25 mouse cellular contexts compared by ENCODE assay signal in the genomic region with DNA sequence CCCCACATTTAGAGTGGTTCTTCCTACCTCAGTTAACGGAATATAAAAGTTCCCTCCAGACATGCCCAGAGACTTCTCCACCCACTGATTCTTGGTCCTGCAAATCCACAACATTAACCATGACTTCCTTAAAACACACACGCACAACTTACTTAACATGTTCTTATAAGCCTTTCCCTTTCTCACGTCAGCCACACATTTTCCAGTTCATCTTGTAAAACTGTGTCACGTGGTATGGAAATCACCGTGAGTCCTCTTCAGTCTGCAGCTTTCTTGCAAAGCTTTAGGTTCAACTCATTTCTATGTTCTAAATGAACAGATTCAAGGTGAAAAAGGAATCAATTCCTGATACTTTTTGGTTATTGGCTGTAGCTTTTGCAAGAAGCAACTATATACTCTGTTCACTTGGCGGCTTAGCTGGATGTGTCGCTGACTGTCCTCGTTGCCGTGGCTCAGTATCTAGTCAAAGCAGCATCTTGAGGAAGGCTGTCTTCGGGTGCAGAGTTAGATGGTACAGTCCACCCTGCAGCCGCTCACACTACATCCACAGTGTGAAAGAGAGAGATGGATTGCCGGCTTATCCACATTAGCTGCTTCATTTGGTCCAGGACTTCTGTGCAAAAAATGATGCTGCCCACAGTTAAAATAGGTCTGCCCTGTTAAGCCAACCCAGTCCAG.
DNase-seq lines count a peak whose midpoint lies in the region; ATAC-seq and TF ChIP-seq lines count a peak whose summit lies in the region.
"Had no signal": no experiment of that assay in that cellular context is flagged by ENCODE, and none has a peak within 500 bp of the region (broad histone marks: within the 10 kb centered on the region; RNA-seq: fewer than 3 reads in every experiment).

No protein-coding gene starts in this region.

- 91% methylated on average over 12 of the region's 12 CpGs for WGBS in heart, adult 2 months
- WGBS in heart, embryonic 14.5 days: 87% methylated on average over 12 of the region's 12 CpGs
- 91% methylated on average over 12 of the region's 12 CpGs for WGBS in stomach, embryonic 16.5 days
- 89% methylated on average over 12 of the region's 12 CpGs for WGBS in stomach, postnatal 0 days
- WGBS in small intestine, adult 2 months: 90% methylated on average over 12 of the region's 12 CpGs

- no peaks in the 10 kb centered on the region for H3K79me2 ChIP-seq in heart, adult 2 months (replicated peaks; ENCODE audit: control insufficient read depth, insufficient read depth, low read length)

- intact Hi-C loops in heart, adult 2 months (cut with DNase I): loop anchor here (5.0 kb wide), 1 partner anchor 56 kb away; no protein-coding TSS in a partner anchor

- no peak for TF ChIP-seq CTCF in heart, adult 2 months (IDR thresholded peaks at IDR 0.05)
- TF ChIP-seq CTCF in stomach, postnatal 0 days (IDR thresholded peaks at IDR 0.05; ENCODE audit: low read depth): no peak
- no peak for TF ChIP-seq CTCF in small intestine, adult 2 months (IDR thresholded peaks at IDR 0.05; ENCODE audit: extremely low read depth, insufficient read length, insufficient replicate concordance, low read depth, low read length)

- no peak for TF ChIP-seq POLR2A in heart, adult 2 months (IDR thresholded peaks at IDR 0.05; ENCODE audit: insufficient read depth, low read depth, low read length)
- no peak for TF ChIP-seq POLR2A in small intestine, adult 2 months (IDR thresholded peaks at IDR 0.05; ENCODE audit: low read depth, low read length)

- H3K9ac ChIP-seq in heart, adult 2 months (ENCODE audit: low read depth, low read length): no peak overlapping the region
- 0 out of 2 replicates have a peak overlapping the region, but pooled peaks have one; percentile 31 for H3K9ac ChIP-seq in heart, embryonic 14.5 days (ENCODE audit: low read length)
- H3K9ac ChIP-seq in stomach, embryonic 16.5 days (ENCODE audit: low read length): no peak overlapping the region
- no peak overlapping the region for H3K9ac ChIP-seq in stomach, postnatal 0 days (ENCODE audit: low read length)
- H3K9ac ChIP-seq: forebrain, embryonic 13.5 days; liver, embryonic 12.5 days; liver, postnatal 0 days; midbrain, embryonic 12.5 days; neural tube, embryonic 12.5 days had no signal

- no peak for TF ChIP-seq EP300 in heart, adult 2 months (IDR thresholded peaks at IDR 0.05; ENCODE audit: insufficient read depth, low read depth, low read length)
- TF ChIP-seq EP300 in stomach, postnatal 0 days (optimal IDR thresholded peaks at IDR 0.05): no peak

- no peak for DNase-seq in heart, adult 2 months
- no peak for DNase-seq in heart, adult 8-10 months (ENCODE audit: low spot score)
- DNase-seq in heart, postnatal 4 days: no peak
- DNase-seq in stomach, postnatal 0 days (ENCODE audit: low spot score): no peak
- no peak for DNase-seq in retina, postnatal 1 day
- DNase-seq: adrenal gland, postnatal 36 days; cerebellum, adult 2 months; cerebellum, postnatal 14 days; kidney, adult 18-20 months; kidney, postnatal 10 days; layer of hippocampus, postnatal 36 days; left cerebral cortex, postnatal 4 days; liver, postnatal 0 days; lung, postnatal 4 days; right cerebral cortex, postnatal 4 days had no signal

- no peaks in the 10 kb centered on the region for H3K27me3 ChIP-seq in heart, adult 2 months (ENCODE audit: control insufficient read depth, insufficient read depth, low read length)
- H3K27me3 ChIP-seq in heart, embryonic 14.5 days (ENCODE audit: control insufficient read depth, insufficient read depth, low read length): no peaks in the 10 kb centered on the region
- no peaks in the 10 kb centered on the region for H3K27me3 ChIP-seq in stomach, embryonic 16.5 days (ENCODE audit: control insufficient read depth, insufficient read depth, low read length)
- H3K27me3 ChIP-seq in stomach, postnatal 0 days (ENCODE audit: control insufficient read depth, insufficient read depth, low read length): no peaks in the 10 kb centered on the region
- no peaks in the 10 kb centered on the region for H3K27me3 ChIP-seq in small intestine, adult 2 months (ENCODE audit: control insufficient read depth, insufficient read depth, low read length)
- H3K27me3 ChIP-seq: forebrain, embryonic 13.5 days; liver, embryonic 12.5 days; megakaryocyte, embryonic 14.5 days; midbrain, embryonic 12.5 days; neural tube, embryonic 12.5 days had no signal

- H3K4me2 ChIP-seq in heart, embryonic 14.5 days (ENCODE audit: low read length): 0 out of 2 replicates have a peak overlapping the region, but pooled peaks have one; percentile 0
- H3K4me2 ChIP-seq in stomach, embryonic 16.5 days (ENCODE audit: low read depth, low read length): no peak overlapping the region
- H3K4me2 ChIP-seq in stomach, postnatal 0 days (replicated peaks; ENCODE audit: low read depth): no peak overlapping the region
- H3K4me2 ChIP-seq: forebrain, embryonic 13.5 days; liver, embryonic 12.5 days; midbrain, embryonic 12.5 days; neural tube, embryonic 12.5 days had no signal

- H3K4me3 ChIP-seq in heart, adult 2 months: no peak overlapping the region
- H3K4me3 ChIP-seq in heart, embryonic 14.5 days (ENCODE audit: control insufficient read depth in 1 of 2, insufficient read depth in 1 of 2, low read depth in 1 of 2, low read length in 2 of 2): no peak overlapping the region
- no peak overlapping the region for H3K4me3 ChIP-seq in stomach, embryonic 16.5 days (replicated peaks; ENCODE audit: low read length)
- no peak overlapping the region for H3K4me3 ChIP-seq in stomach, postnatal 0 days (ENCODE audit: low read depth, low read length)
- no peak overlapping the region for H3K4me3 ChIP-seq in small intestine, adult 2 months (ENCODE audit: low read depth, low read length)
- H3K4me3 ChIP-seq: forebrain, embryonic 13.5 days; liver, embryonic 12.5 days; megakaryocyte, embryonic 14.5 days; midbrain, embryonic 12.5 days; myocyte; neural tube, embryonic 12.5 days had no signal

- no peak for ATAC-seq in heart, embryonic 14.5 days (ENCODE audit: insufficient number of reproducible peaks, insufficient read depth, low FRiP score, low read depth)
- ATAC-seq in stomach, embryonic 16.5 days (ENCODE audit: insufficient read depth, low FRiP score): no peak
- no peak for ATAC-seq in stomach, postnatal 0 days (ENCODE audit: low FRiP score, low TSS enrichment)
- ATAC-seq: CD4-positive, CD25-positive, alpha-beta regulatory T cell, adult 4 months; forebrain, embryonic 13.5 days; liver, embryonic 12.5 days; liver, postnatal 0 days had no signal

- peaks cover 5% of the 10 kb centered on the region for H3K36me3 ChIP-seq in heart, adult 2 months (ENCODE audit: control insufficient read depth, insufficient read depth, low read length)
- H3K36me3 ChIP-seq in heart, embryonic 14.5 days (ENCODE audit: control insufficient read depth, insufficient read depth, low read length): no peaks in the 10 kb centered on the region
- H3K36me3 ChIP-seq in stomach, embryonic 16.5 days (ENCODE audit: control insufficient read depth, insufficient read depth, low read length): no peaks in the 10 kb centered on the region
- H3K36me3 ChIP-seq in stomach, postnatal 0 days (ENCODE audit: control insufficient read depth, insufficient read depth, low read length): no peaks in the 10 kb centered on the region
- peaks cover 2% of the 10 kb centered on the region; the same call in 1 of the 2 replicates for H3K36me3 ChIP-seq in small intestine, adult 2 months (ENCODE audit: control insufficient read depth, insufficient read depth, low read length)
- H3K36me3 ChIP-seq: liver, embryonic 12.5 days; midbrain, embryonic 12.5 days; neural tube, embryonic 12.5 days had no signal

- peaks cover 6% of the 10 kb centered on the region for H3K4me1 ChIP-seq in heart, adult 2 months (ENCODE audit: control insufficient read depth, insufficient read depth, low read length)
- peaks cover 26 to 62% of the 10 kb centered on the region in 2 experiments for H3K4me1 ChIP-seq in heart, embryonic 14.5 days (ENCODE audit: control insufficient read depth in 2 of 2, insufficient read depth in 2 of 2, low read length in 2 of 2)
- no peaks in the 10 kb centered on the region for H3K4me1 ChIP-seq in stomach, embryonic 16.5 days (ENCODE audit: control insufficient read depth, insufficient read depth, low read length)
- H3K4me1 ChIP-seq in stomach, postnatal 0 days (replicated peaks; ENCODE audit: control insufficient read depth, insufficient read depth): peaks cover 3% of the 10 kb centered on the region; the same call in 1 of the 2 replicates
- peaks cover 20% of the 10 kb centered on the region; the same call in 1 of the 2 replicates for H3K4me1 ChIP-seq in small intestine, adult 2 months (ENCODE audit: control insufficient read depth, insufficient read depth, insufficient read length, low read length)

- peak overlapping the region; percentile 79 for H3K27ac ChIP-seq in heart, adult 2 months
- H3K27ac ChIP-seq in heart, embryonic 14.5 days (replicated peaks in 1 of 2; ENCODE audit: control insufficient read depth in 1 of 2, insufficient read depth in 1 of 2, low read depth in 2 of 2, low read length in 2 of 2): peak overlapping the region; percentile 72 to 76
- peak overlapping the region; percentile 51; the same call in 1 of the 2 replicates for H3K27ac ChIP-seq in stomach, embryonic 16.5 days (ENCODE audit: low read length)
- no peak overlapping the region for H3K27ac ChIP-seq in stomach, postnatal 0 days (replicated peaks)
- peak overlapping the region; percentile 33; the same call in 1 of the 2 replicates for H3K27ac ChIP-seq in small intestine, adult 2 months (ENCODE audit: insufficient read depth, low read depth, low read length)
- H3K27ac ChIP-seq: forebrain, embryonic 13.5 days; liver, embryonic 12.5 days; midbrain, embryonic 12.5 days; neural tube, embryonic 12.5 days had no signal

- H3K9me3 ChIP-seq in heart, embryonic 14.5 days (ENCODE audit: control insufficient read depth, low read length): no peaks in the 10 kb centered on the region
- no peaks in the 10 kb centered on the region for H3K9me3 ChIP-seq in stomach, embryonic 16.5 days (replicated peaks; ENCODE audit: control insufficient read depth, low read length)
- no peaks in the 10 kb centered on the region for H3K9me3 ChIP-seq in stomach, postnatal 0 days (ENCODE audit: control insufficient read depth, low read length)
- H3K9me3 ChIP-seq: forebrain, embryonic 13.5 days; liver, embryonic 12.5 days; megakaryocyte, embryonic 14.5 days; midbrain, embryonic 12.5 days; neural tube, embryonic 12.5 days had no signal
